Mouse (Mus musculus): ENCODE results near the gene Ppih.

Ppih gene

DNA sequence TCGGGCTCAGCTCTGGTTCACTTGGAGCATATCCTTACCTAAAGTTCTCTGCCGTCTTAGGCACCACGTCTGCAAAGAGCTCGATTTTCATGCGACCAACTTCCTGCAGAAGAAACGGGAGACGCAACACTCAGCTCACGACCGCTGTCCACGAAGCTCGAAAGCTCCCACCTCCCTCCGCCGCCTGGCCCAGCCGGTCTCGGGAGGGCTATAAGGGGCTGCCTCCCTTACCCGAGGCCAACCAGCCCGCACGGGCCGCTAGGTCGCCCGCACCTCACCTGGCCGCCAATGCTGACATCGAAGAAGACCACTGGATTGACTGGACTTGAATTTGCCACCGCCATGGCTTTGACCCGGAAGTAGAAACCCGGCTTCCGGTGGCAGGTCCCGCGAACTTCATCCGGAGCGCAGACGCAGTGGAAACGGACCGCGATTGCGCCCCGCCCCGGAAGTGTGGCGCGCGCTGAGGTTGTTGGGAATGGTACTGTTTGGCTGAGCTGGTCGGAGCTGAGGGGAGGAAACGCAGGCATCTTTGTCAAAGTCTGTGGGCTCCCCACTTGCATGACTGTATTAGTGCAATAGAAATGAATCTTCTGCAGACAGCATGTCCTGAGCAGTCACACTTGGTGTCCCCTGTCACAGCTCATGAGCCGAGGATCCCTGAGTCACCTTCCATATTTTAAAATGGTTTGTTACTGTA lies at the start of gene Ppih:
Gene Ppih (minus strand): TSS at position 416 of the 700 bp plus-strand sequence.
- DNase-seq (ENCODE audit: low read depth): peak; percentile 95

DNA sequence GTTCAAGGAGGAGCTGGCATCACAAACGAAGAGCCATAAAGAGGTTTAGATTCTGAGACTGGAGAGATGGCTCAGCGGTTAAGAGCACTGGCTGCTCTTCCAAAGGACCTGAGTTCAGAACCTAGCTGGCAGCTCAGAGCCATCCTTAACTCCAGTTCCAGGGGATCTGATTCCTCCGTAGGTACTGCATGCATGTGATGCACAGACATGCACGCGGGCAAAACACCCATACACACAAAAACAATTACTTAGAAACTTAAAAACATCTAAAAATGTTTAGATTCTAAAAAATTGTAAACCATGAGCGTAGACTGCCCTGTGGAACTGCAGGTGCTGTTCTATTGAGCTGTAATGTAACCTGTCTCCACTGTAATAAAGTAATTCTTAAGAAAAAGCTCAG lies 49.1 kb upstream of the Ppih start:
- DNase-seq (ENCODE audit: low read depth): no peak

DNA sequence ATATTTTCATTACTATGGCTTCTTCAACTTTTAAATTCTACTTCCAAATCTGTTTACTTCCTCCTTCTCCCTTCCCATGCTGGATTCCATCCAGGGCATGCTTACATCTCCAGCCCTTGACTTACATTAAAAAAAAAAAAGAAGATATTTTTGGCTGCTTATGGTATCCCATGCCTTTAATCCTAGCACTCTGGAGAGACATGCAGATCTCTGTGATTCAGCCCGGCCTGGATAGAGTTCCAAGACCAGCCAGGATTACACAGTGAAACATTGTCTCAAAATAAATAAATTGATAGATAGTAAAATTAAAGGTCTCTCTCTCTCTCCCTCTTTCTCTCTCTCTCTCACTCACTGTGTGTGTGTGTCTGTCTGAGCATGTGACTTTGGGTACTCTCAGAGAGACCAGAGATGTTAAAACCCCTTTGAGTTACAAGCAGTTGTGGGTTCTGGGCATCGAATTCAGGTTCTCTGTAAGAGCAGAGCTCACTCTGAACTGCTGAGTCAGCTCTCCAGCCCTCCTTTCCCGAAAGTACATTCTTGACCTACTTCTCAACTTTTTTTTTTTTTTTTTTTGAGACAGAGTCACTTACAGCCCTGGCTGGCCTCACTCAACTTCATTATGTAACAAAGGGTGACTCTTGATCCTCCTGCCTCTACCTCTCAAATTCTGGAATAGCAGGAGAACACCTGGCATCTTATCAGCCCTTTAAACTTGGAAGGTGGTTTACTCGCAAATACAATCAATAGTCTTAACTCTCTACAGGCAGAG lies 46.6 kb upstream of the Ppih start:
- DNase-seq (ENCODE audit: low read depth): no peak

DNA sequence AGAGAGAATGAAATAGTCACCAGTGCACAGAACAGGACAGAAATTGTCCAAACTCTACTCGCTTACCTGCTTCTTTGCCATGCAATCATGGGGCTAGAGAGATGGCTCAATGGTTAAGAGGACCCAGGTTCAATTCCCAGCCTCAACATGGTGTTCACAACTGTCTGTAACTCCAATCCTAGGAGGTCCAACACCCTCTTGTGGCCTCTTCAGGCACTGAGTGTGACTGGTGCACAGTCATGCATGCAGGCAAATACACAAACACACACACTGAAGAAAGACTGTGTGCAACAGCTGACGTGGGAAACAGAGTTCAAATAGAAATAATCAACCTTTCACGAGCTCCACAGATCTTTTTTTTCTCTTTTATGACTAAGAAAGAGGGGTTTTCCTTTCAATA lies 41.9 kb upstream of the Ppih start:
- DNase-seq (ENCODE audit: low read depth): no peak

DNA sequence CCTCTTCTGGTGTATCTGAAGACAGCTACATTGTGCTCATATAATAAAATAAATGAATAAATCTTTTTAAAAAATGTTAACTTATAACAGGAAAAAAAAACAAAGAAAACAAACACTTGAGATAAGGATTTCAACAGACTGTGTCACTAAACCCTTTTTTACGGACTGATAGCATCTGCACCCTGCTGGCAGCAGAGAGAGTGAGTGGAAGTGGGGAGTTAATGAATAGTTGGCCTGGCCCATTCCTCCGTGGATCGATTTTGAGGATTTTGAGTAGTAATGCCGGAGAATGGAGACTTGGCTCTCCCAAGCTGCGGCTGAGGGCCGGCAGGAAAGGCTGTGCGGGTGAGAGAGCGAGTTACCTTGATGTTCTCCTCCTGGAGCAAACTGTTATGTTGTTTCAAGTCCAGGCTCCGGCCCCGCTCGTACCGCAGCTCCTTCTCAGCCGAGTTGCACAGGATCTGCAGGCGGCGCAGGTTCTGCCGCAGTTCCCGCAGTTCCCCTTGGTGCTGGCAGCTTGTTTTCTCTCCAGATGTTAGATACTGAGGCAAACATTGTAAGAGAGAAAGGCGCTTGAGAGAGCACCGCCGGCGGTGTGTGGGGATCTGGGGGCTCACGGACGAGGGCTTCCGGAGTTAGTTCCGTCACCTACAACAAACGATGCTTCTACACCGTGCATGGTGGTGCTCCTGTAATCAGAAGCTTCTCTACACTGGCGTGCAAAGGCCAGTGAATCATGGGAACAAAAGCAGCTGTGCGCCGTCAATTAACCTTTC lies 39.0 kb upstream of the Ppih start:
- no peak for DNase-seq (ENCODE audit: low read depth)

DNA sequence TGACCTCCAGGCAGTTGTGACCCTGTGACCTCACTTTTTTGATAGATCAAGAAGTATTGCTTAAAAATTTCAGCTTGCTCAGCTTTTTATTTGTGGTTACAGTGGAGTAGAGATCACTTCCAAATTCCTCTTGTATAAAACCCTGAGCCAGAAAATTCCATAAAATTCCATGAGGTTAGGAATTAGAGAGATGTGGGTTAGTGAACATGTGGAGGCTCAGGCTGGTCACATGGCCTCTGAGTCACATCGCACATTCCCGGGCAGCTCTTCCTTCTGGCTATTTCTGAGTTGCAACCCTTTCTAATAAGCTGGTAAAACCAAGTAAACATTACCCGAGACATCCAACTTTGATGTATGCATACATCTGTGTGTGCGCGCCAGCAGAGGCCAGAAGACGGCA lies 25.2 kb upstream of the Ppih start:
- DNase-seq (ENCODE audit: low read depth): no peak

DNA sequence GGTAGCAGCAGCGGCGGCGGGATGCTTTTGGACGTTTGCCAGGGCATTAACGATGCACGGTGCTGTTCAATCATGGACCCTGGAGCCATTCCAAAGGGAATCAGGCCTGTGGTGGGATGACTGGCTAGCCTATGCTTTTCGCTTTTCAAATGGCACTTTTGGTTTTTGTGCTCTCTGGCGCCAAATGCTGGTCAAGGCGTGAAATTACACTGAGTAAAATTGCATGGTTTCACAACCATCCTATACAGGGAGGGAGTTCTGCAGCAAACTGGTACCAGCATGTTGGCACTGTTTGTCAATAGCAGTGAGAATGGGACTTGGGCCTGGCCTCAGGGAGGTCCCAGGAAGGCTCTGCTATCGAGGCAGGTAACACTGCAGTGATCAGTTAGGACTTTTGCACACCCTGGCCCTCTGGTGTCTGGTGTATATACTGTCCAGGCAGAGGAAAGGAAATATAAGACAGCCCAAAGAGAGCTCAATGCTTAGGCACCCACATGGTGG lies 18.6 kb upstream of the Ppih start:
- peak; percentile 56 for DNase-seq (ENCODE audit: low read depth)

DNA sequence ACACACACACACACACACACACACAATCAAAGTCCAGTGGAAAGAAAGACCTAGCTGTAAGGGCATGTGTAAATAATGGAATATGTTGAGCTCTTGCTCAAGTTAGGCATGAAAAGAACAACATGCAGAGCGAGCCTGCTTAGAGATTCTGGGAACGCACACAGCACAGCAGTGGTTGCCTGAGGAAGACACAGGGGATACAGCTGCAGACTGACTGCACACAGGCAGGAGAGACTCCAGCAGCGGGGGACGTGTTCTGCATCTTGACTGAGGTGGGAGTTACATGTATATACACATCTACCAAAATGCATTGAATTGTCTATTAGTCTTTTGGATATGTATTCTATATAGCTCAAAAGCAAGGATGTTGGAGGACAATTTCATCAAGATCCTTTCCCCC lies 18.1 kb upstream of the Ppih start:
- no peak for DNase-seq (ENCODE audit: low read depth)

DNA sequence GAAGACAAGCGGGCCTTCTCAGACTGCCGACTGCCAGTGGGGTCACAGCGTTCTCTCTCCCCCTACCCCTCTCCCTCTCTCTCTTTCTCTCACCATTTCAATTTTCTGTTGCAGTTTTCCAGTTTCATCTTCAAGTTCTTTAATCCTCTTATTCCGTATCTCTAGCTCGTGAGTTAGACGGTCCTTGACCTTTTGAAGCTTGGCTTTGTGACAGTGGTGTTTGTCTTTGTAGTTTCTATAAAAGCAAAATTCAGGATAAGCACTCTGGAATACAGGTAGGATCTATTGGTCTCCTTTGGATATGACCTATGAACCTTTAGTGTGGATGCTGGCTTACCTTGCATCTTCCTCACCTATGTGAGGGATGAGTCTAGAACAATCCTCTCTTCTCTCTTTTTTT lies 13.1 kb upstream of the Ppih start:
- DNase-seq (ENCODE audit: low read depth): no peak

DNA sequence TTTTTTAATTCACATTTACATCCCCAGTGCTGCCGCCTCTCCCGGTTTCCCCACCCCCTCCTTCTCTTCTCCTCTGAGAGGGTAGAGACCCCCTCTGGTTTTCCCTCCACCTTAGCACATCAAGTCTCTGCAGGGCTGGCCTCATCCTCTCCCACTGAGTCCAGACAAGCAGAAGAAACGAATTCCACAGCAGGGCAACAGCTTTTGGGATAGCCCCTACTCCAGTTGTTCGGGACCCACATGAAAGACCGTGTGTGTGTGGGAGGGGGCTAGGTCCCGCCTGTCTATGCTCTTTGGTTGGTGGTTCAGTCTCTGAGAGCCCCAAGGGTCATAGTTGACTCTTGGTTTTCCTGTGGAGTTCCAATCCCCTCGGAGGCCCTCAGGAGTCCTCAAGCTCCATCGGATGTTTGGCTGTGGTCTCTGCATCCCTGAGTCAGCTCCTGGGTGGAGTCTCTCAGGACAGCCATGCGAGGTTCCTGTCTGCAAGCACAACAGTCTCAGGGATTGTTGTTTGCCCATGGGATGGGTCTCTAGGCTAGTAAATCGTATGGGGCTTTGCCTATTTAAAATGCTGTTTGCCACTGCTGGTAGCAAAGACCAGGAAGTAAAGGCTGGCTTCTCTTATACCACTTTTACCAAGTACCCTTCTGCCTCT lies 677 bp upstream of the Ppih start:
- DNase-seq (ENCODE audit: low read depth): peak; percentile 58

DNA sequence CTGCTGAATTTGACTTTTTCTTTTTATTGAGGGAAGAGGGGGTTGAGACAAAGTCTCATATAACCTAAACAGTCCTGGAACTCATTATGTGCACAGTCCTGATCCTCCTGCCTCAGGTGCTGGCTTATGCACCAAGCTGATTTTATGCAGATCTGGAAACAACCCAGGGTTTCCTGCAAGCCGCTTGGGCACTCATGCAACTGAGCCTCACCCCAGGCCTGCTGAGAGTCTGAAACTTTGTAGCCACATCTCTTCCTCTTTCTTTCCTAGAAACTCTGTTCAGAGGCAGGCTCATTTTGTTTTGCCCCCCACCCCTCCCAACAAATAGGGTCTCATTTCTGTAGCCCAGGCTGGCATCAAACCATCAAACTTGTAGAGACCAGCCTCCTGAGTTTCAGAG lies 6.6 kb downstream of the Ppih start:
- no peak for DNase-seq (ENCODE audit: low read depth)

DNA sequence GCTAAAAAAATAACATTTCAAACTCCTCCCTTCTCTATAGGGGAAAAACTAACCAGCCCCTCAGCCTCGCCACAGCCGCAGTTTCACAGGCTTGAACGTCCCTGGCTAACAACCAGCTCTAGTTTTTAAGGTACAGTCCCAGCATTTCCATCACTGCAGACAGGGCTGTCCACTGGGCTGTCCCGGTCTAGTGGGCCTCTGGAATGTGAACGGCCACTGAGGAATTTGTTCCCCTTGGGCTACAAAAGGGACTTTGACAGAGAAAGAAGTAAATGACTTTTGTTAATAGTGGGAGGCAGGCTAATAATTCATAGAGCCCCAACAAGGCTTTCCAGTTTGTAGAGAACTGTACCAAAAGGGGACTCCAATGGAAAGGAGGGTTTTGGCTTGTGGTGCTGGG lies 14.9 kb downstream of the Ppih start:
- DNase-seq (ENCODE audit: low read depth): no peak

DNA sequence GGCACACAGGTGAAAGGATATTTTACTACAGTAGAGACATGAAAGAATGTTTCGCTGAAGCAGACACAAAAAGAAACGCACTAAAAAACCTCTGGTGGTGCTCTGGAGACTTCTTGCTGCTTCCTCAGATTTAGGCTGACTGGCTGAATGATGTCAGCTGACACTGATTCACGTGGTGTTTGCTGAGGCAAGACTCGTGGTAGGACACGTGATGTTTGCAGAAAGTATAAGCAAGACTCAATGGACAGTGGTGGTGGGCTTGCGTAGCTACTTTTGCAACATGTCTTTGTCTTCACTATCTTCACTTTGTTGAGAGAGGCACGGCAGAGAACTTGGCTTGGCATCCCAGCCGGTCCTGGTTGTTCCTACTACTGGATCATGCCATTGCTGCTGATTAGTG lies 17.1 kb downstream of the Ppih start:
- DNase-seq (ENCODE audit: low read depth): no peak

DNA sequence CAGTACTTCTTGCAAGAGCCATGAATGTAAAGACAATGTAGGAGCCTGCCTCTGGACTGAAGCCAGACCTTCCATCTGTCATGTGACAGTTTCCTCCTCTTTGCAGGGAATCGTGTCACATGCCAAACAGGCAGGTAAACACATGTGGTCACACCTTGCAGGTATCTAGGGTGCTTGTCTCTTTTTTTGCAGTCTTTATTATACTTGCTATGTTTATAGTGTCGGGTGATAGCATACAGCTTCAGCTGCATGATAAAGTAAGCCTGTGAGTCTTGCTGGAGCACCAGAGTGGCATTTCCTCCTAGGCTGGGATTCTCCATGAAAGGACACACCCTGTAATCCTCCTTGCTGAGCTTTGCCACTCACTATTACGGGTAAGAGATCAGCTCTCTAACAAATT lies 18.6 kb downstream of the Ppih start:
- DNase-seq (ENCODE audit: low read depth): no peak

DNA sequence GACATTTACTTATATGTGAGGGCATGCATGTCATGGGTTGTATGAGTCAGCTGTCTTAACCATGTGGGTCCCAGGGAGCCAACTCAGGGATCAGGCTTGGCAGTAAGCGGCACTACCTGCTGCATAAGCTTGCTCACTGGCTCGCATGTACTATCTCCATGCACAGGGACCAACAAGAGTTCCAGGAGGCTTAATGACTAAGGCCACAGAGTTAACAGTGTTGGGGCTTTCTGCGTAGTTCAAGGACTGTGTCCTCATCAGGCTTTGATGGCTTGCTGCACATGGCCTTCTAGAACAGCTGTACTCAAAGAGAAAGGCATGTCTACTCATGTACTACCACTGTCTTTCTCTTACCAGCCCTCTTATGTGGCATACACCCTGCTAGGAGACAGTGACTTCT lies 19.6 kb downstream of the Ppih start:
- DNase-seq (ENCODE audit: low read depth): no peak

DNA sequence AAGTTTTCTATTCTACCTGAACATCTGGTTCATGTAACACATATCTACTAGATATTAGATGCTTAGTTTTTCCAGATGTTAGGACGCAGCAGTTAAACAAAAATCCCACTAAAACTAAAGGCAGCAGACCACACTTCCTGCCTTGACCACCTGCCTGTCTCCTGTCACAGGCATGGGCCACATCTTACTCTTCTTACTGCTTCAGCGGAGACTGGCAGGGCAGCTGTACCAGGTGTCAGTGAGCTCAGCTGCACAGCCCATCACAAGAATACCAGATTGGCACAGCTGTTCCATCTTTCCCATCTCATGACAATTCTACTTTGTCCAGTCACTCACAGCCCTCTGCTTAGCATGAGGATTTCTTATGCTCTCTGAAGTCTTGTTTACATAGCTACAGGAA lies 23.0 kb downstream of the Ppih start:
- no peak for DNase-seq (ENCODE audit: low read depth)

DNA sequence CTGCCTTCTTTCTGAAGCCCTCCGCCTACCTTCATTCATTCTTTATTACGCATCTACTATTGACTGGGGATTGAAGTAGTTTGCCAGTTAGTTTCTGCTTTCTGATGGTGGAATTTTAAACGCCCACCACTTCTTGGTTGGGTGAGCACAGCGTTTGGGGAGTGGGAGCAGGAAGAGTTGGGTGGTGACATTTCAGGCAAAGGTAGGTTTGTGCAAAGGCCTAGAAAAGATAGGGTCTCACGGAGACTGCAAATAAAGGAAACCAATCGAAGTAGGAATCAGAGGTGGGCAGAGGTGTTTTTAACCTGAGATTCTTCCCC lies 25.3 kb downstream of the Ppih start:
- no peak for DNase-seq (ENCODE audit: low read depth)

DNA sequence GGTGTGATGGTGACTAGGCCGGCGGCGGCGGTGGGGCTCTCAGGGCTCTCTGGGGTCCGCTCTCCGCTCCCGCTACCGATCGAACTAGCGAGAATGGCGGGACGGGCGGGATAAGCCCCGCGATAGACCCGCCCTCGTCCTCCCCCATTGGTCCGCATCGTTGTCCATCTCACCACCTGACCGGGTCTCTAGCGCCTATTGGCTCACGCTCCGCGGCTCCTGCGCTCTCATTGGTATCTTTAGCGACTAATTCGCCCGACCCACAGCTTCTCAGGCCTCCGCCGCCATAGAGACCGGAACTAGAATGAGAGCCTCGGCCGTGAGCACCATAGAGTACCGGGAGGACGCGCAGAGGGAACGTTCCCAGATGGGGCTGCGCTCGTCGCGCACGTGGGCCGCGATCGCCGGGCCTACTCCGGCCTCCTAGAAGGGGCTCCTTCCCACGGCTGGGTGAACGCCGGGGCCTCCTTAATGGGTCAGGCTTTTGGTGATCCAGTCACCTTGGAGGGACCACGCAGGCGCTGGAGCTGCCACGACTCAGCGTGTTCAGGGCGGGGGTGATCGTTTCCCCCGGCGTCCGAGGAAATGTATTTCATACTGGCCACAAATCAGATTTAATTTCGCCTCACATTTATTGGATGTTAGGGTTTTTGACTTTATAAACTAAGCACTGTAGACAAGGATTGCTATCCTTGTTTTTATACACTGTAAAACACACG lies 25.8 kb downstream of the Ppih start, which contains the start of gene Ybx1:
Gene Ybx1 (minus strand): TSS at position 190 of the 719 bp plus-strand sequence.
- DNase-seq (ENCODE audit: low read depth): peak; percentile 98

DNA sequence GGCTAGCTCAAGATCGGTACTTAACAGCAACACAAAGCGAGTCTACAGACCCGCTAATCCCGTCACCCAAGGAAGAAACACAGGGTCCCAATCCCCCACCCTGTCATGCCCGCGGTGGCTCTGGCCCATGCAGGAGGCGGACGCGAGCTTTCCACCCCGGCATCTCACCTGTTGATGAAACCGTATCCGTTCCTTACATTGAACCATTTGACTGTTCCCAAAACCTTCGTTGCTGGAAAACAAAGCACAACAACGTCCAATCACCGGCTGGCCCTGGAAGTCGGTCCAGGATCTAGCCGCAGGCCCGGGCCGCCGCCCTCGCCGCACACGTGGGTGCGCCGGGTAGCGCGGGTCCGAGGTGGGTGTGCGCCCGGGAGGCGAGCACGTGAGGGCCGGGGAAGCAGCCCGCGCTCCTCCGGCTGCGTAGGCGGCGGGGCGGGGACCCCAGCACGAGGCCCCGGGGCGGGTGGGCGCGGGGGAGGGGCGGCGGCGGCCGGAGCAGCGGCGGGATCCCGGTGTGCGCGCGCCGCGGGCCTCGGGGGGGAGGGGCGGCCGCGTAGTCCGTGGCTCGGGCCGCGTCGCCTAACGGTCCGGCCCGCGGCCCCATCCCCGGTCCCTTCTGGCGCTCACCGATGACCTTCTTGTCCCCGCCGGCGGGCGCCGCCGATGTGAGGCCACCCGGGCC lies 26.6 kb downstream of the Ppih start:
- DNase-seq (ENCODE audit: low read depth): no peak

DNA sequence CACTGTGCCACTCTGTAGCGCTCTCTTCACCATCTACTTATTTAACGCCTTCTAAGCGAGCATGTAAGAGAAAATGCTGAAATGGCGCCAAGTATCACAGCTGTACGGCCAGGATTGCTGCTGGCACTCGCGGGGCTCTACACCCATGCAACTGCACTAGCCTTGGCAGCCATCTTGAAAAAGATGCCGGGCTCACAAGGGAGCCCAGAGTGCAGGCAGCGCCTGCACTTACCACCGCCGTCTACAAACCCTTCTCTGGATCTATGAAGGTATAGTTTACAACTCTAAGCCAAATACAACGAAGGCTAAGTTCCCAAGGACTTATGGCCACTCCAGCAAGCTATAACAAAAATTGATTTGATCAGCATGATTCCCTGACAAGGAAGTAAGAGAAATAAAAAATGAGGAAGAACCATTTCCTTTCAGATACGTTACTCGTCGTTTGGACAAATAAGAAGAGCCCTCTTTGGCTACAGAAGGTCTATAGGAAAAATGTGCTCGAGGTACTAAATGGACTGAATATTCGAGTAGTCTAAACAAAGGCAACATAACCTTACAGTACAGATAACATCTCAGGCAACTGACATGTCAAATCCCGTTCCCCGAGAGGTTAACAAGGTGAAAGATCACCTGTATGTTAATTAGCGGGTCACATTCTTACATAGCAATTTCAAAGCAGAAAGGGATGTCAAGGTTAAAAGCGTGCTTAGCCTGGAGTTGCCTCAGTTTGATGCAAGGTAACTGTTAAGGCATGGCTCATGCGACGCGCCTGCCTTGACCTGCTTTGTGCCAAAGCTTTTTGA lies 27.4 kb downstream of the Ppih start:
- DNase-seq (ENCODE audit: low read depth): peak; percentile 69
